Comparison of ENCODE assay signal across 8 mouse cellular contexts in the genomic region with DNA sequence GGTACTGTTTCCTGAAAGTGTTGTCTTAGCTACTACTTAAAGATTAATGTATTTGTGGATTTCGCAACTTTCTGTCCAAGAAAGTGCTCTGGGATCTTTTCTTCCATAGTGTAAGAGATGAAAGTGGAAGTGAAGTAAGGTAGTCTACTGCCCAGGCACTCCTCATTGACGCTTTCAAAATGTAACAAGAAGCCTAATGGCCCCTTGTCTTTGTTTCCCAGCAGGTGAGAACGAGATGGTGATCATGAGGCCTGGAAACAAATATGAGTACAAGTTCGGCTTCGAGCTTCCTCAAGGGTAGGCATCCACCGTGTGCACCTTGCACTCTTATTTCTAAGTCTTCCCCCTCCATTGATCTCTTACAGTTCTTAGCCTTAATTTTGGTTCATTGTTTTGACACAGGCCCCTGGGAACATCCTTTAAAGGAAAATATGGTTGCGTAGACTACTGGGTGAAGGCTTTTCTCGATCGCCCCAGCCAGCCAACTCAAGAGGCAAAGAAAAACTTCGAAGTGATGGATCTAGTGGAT. TPM values are rescaled to one million over a fixed set of nuclear protein-coding genes. Genes with fewer than 3 reads are reported as not detected.
DNase-seq lines count a peak whose midpoint lies in the region; ATAC-seq and TF ChIP-seq lines count a peak whose summit lies in the region.

No protein-coding gene starts in this region.

- peak overlapping the region; percentile 98 for H3K9ac ChIP-seq in CH12.LX (ENCODE audit: insufficient read depth, low read depth)
- H3K9ac ChIP-seq in heart, embryonic 11.5 days (ENCODE audit: low read depth, low read length), result peak overlapping the region; percentile 86
- peak overlapping the region; percentile 65 for H3K9ac ChIP-seq in limb, embryonic 15.5 days

- peak overlapping the region; percentile 77 to 100 (median 78) for H3K4me3 ChIP-seq in CH12.LX (replicated peaks in 1 of 3; ENCODE audit: low read depth in 2 of 3, low read length in 2 of 3, poor library complexity in 1 of 3)
- peak overlapping the region; percentile 70 for H3K4me3 ChIP-seq in heart, embryonic 11.5 days (ENCODE audit: low read depth, low read length)
- peak overlapping the region; percentile 59 for H3K4me3 ChIP-seq in limb, embryonic 15.5 days

- peaks cover 41% of the 10 kb centered on the region for H3K79me2 ChIP-seq in CH12.LX (replicated peaks; ENCODE audit: control insufficient read depth, extremely low read depth, insufficient read depth, poor library complexity, severe bottlenecking)

- peak overlapping the region; percentile 22; the same call in 1 of the 2 replicates for H3K4me2 ChIP-seq in CH12.LX (ENCODE audit: insufficient read depth, low read depth, poor library complexity, severe bottlenecking)
- peak overlapping the region; percentile 90 for H3K4me2 ChIP-seq in heart, embryonic 11.5 days
- peak overlapping the region; percentile 67 for H3K4me2 ChIP-seq in limb, embryonic 15.5 days

- DNase-seq in adrenal gland, postnatal 10 days, result peak; percentile 24
- DNase-seq in adrenal gland, postnatal 25 days, result no peak
- DNase-seq in CH12.LX (ENCODE audit: extremely low read depth), result peak; percentile 41
- no peak for DNase-seq in ovary, postnatal 14 days (ENCODE audit: low spot score)
- DNase-seq in cerebellum, adult 9-11 months, result no peak
- DNase-seq in natural killer cell, adult 2 months (ENCODE audit: low spot score in 2 of 2), result no peak

- no peak; the same call in 1 of the 2 replicates for TF ChIP-seq POLR2A in CH12.LX (IDR thresholded peaks at IDR 0.05; ENCODE audit: low read depth, low read length)

- TF ChIP-seq RAD21 in CH12.LX (IDR thresholded peaks at IDR 0.05; ENCODE audit: low read depth, low read length), result no peak

- TF ChIP-seq EP300 in CH12.LX (IDR thresholded peaks at IDR 0.05; ENCODE audit: low read length), result no peak

- TF ChIP-seq CTCF in CH12.LX (conservative IDR thresholded peaks at IDR 0.05 in 1 of 2, IDR thresholded peaks at IDR 0.05 in 1 of 2; ENCODE audit: low read depth in 2 of 2, low read length in 2 of 2), result no peak

- ATAC-seq in heart, embryonic 11.5 days (replicated peaks; ENCODE audit: insufficient number of reproducible peaks, low FRiP score, low TSS enrichment), result no peak
- no peak for ATAC-seq in limb, embryonic 15.5 days (ENCODE audit: insufficient number of reproducible peaks, low FRiP score, low TSS enrichment, low read depth)

- 31% methylated on average over 10 of the region's 10 CpGs for WGBS in heart, embryonic 11.5 days (ENCODE audit: insufficient replicate concordance)
- 29% methylated on average over 10 of the region's 10 CpGs for WGBS in limb, embryonic 15.5 days

- H3K4me1 ChIP-seq in CH12.LX (ENCODE audit: control insufficient read depth in 1 of 2, insufficient read depth in 2 of 2), result peaks cover 8 to 50% of the 10 kb centered on the region in 2 experiments
- peaks cover 31% of the 10 kb centered on the region for H3K4me1 ChIP-seq in heart, embryonic 11.5 days (ENCODE audit: control insufficient read depth, insufficient read depth, low read length)
- peaks cover 50% of the 10 kb centered on the region for H3K4me1 ChIP-seq in limb, embryonic 15.5 days

- peaks cover 28 to 30% of the 10 kb centered on the region in 2 experiments for H3K36me3 ChIP-seq in CH12.LX (replicated peaks in 1 of 2; ENCODE audit: control insufficient read depth in 1 of 2, insufficient read depth in 1 of 2, low read length in 1 of 2)
- peaks cover 18% of the 10 kb centered on the region for H3K36me3 ChIP-seq in heart, embryonic 11.5 days (ENCODE audit: control insufficient read depth, insufficient read depth, low read length)
- peaks cover 23% of the 10 kb centered on the region for H3K36me3 ChIP-seq in limb, embryonic 15.5 days

- H3K27ac ChIP-seq in CH12.LX (ENCODE audit: insufficient read depth, low read depth), result peak overlapping the region; percentile 98
- peak overlapping the region; percentile 94 for H3K27ac ChIP-seq in heart, embryonic 11.5 days (ENCODE audit: low read depth, low read length)
- H3K27ac ChIP-seq in limb, embryonic 15.5 days, result peak overlapping the region; percentile 94

- dilution Hi-C loops in CH12.LX (cut with MboI; ENCODE audit: extremely low pct_ligation_motif_present, extremely low pct_unique_long_range_greater_than_20kb, low sequenced_read_pairs), result no loop called here

- no peaks in the 10 kb centered on the region for H3K27me3 ChIP-seq in CH12.LX (replicated peaks)
- no peaks in the 10 kb centered on the region for H3K27me3 ChIP-seq in heart, embryonic 11.5 days (ENCODE audit: control insufficient read depth, insufficient read depth, low read length)
- no peaks in the 10 kb centered on the region for H3K27me3 ChIP-seq in limb, embryonic 15.5 days

- no peaks in the 10 kb centered on the region for H3K9me3 ChIP-seq in CH12.LX (replicated peaks; ENCODE audit: low read length)
- H3K9me3 ChIP-seq in heart, embryonic 11.5 days (replicated peaks; ENCODE audit: control insufficient read depth, low read length), result no peaks in the 10 kb centered on the region
- no peaks in the 10 kb centered on the region for H3K9me3 ChIP-seq in limb, embryonic 15.5 days

- in situ Hi-C loops in CH12.LX (cut with MboI; ENCODE audit: low pct_ligation_motif_present, low pct_unique_long_range_greater_than_20kb, low sequenced_read_pairs), result no loop called here

TF ChIP-seq in CH12.LX, 34 proteins besides CTCF, POLR2A, EP300 and RAD21:
- 0 out of 2 replicates have a peak, but pooled peaks have one; percentile 37 for TF ChIP-seq ZMIZ1 (IDR thresholded peaks at IDR 0.05; ENCODE audit: low read depth, low read length)
- TF ChIP-seq ETS1 (conservative IDR thresholded peaks at IDR 0.05; ENCODE audit: low read depth, low read length), result no peak
- TF ChIP-seq MXI1 (IDR thresholded peaks at IDR 0.05; ENCODE audit: low read depth, low read length), result peak; percentile 12; the same call in 1 of the 2 replicates
- TF ChIP-seq NELFE (IDR thresholded peaks at IDR 0.05; ENCODE audit: low read depth, low read length), result no peak
- TF ChIP-seq POLR2AphosphoS2 (IDR thresholded peaks at IDR 0.05; ENCODE audit: low read depth, low read length), result 0 out of 2 replicates have a peak, but pooled peaks have one; percentile 57
- no peak for TF ChIP-seq PAX5 (IDR thresholded peaks at IDR 0.05; ENCODE audit: low read length)
- 0 out of 2 replicates have a peak, but pooled peaks have one; percentile 4 for TF ChIP-seq TBP (conservative IDR thresholded peaks at IDR 0.05; ENCODE audit: low read depth, low read length)
TF ChIP-seq in CH12.LX: peak in this region for 4.

RNA-seq across cellular contexts. Expression of gene Txnip, which starts 1.0 kb away (rescaled TPM):
- total RNA-seq in adrenal gland, postnatal 10 days (2021), result 100 to 1,000 TPM; 601 to 945 TPM
- total RNA-seq in adrenal gland, postnatal 25 days (2021), result 421 and 586 TPM in 2 replicates
- total RNA-seq in CH12.LX (2012; rRNA removed) (52.5 and 76.7 TPM in 2 replicates), CH12.LX (2014; rRNA removed) (184 and 220 TPM in 2 replicates)
- 39.2 and 41.8 TPM in 2 replicates for polyA plus RNA-seq in CH12.LX (2012; ENCODE audit: insufficient read length, low read depth)
- polyA plus RNA-seq in heart, embryonic 11.5 days (2014; fragmentation: Nextera tagmentation; extraction: Ambion mirVana), result 106 and 121 TPM in 2 replicates
- polyA plus RNA-seq in limb, embryonic 15.5 days (2015; fragmentation: Nextera tagmentation; extraction: Ambion mirVana), result 151 and 157 TPM in 2 replicates

RNA-seq across cellular contexts. Expression of gene Gm16253, which starts 18.1 kb away (rescaled TPM):
- total RNA-seq in adrenal gland, postnatal 10 days (2021), result under 1 TPM in 1 of 2 experiments, not detected in 1; 0.61 TPM
- total RNA-seq in adrenal gland, postnatal 25 days (2021), result not detected in 2 replicates
- total RNA-seq in CH12.LX (2012; rRNA removed) (0.38 and 0.72 TPM in 2 replicates), CH12.LX (2014; rRNA removed) (not detected in 2 replicates)
- 0.46 TPM in 1 of 2 replicates, not detected in the other for polyA plus RNA-seq in CH12.LX (2012; ENCODE audit: insufficient read length, low read depth)
- 1.2 and 1.5 TPM in 2 replicates for polyA plus RNA-seq in heart, embryonic 11.5 days (2014; fragmentation: Nextera tagmentation; extraction: Ambion mirVana)
- polyA plus RNA-seq in limb, embryonic 15.5 days (2015; fragmentation: Nextera tagmentation; extraction: Ambion mirVana), result 0.82 and 1.2 TPM in 2 replicates

RNA-seq across cellular contexts. Expression of gene Hfe2, which starts 33.8 kb away (rescaled TPM):
- total RNA-seq in adrenal gland, postnatal 10 days (2021), result 10 to 100 TPM; 14.0 to 29.6 TPM
- total RNA-seq in adrenal gland, postnatal 25 days (2021), result not detected in 2 replicates
- total RNA-seq in CH12.LX (2012; rRNA removed), result not detected in 2 replicates
- not detected in 2 replicates for total RNA-seq in CH12.LX (2014; rRNA removed)
- polyA plus RNA-seq in CH12.LX (2012; ENCODE audit: insufficient read length, low read depth), result not detected in 2 replicates
- polyA plus RNA-seq in heart, embryonic 11.5 days (2014; fragmentation: Nextera tagmentation; extraction: Ambion mirVana), result 7.4 and 9.3 TPM in 2 replicates
- polyA plus RNA-seq in limb, embryonic 15.5 days (2015; fragmentation: Nextera tagmentation; extraction: Ambion mirVana), result 8.7 and 18.4 TPM in 2 replicates

RNA-seq across cellular contexts. Expression of gene Polr3gl, which starts 35.2 kb away (rescaled TPM):
- total RNA-seq in adrenal gland, postnatal 10 days (2021), result 10 to 100 TPM; 29.3 to 34.3 TPM
- total RNA-seq in adrenal gland, postnatal 25 days (2021), result 37.7 and 44.9 TPM in 2 replicates
- total RNA-seq in CH12.LX (2012; rRNA removed) (10.4 and 13.7 TPM in 2 replicates), CH12.LX (2014; rRNA removed) (15.7 and 16.6 TPM in 2 replicates)
- polyA plus RNA-seq in CH12.LX (2012; ENCODE audit: insufficient read length, low read depth), result 18.8 and 28.4 TPM in 2 replicates
- polyA plus RNA-seq in heart, embryonic 11.5 days (2014; fragmentation: Nextera tagmentation; extraction: Ambion mirVana), result 21.4 and 23.8 TPM in 2 replicates
- 38.9 and 42.0 TPM in 2 replicates for polyA plus RNA-seq in limb, embryonic 15.5 days (2015; fragmentation: Nextera tagmentation; extraction: Ambion mirVana)

RNA-seq across cellular contexts. Expression of gene Ankrd34a, which starts 37.7 kb away (rescaled TPM):
- total RNA-seq in adrenal gland, postnatal 10 days (2021), result under 1 TPM; 0.54 to 0.55 TPM
- total RNA-seq in adrenal gland, postnatal 25 days (2021), result 0.71 and 0.97 TPM in 2 replicates
- total RNA-seq in CH12.LX (2012; rRNA removed), result 0.04 TPM in 2 replicates
- not detected in 2 replicates for total RNA-seq in CH12.LX (2014; rRNA removed)
- polyA plus RNA-seq in CH12.LX (2012; ENCODE audit: insufficient read length, low read depth), result 0.11 TPM in 1 of 2 replicates, not detected in the other
- 9.0 TPM in 2 replicates for polyA plus RNA-seq in heart, embryonic 11.5 days (2014; fragmentation: Nextera tagmentation; extraction: Ambion mirVana)
- polyA plus RNA-seq in limb, embryonic 15.5 days (2015; fragmentation: Nextera tagmentation; extraction: Ambion mirVana), result 1.9 and 2.7 TPM in 2 replicates

Comparison
In these comparisons a context has a peak if more than half of its experiments do, and no peak if none do; other contexts are left out.
1. DNase-seq: peak in adrenal gland, postnatal 10 days (single experiment) and CH12.LX (single experiment); none in adrenal gland, postnatal 25 days (single experiment), ovary, postnatal 14 days (single experiment), cerebellum, adult 9-11 months (single experiment) and natural killer cell, adult 2 months (0 of 2).
2. RNA of gene Hfe2, which starts 33.8 kb away (total RNA-seq): 14.0 to 29.6 TPM in adrenal gland, postnatal 10 days; not detected in adrenal gland, postnatal 25 days and not detected in CH12.LX; every median in the first group is over 10 times any median in the second.
3. H3K4me2 ChIP-seq: peak in every context shown above with its lines; median percentile 90 in heart, embryonic 11.5 days; 67 in limb, embryonic 15.5 days; 22 in CH12.LX.
4. Peak in every context shown above with its lines, with median percentiles within 50 percentile points of each other: H3K27ac ChIP-seq, H3K4me3 ChIP-seq and H3K9ac ChIP-seq.